Mouse (Mus musculus): Measurements from ENCODE around the gene Gm10439. TPM values are rescaled to one million over a fixed set of nuclear protein-coding genes. Genes with fewer than 3 reads are reported as not detected.
"Not testable (repeated sequence)": the region's sequence is repeated elsewhere in the genome, so short reads cannot be mapped to it uniquely, and the experiment has no call there.

Gm10439 gene
- polyA plus RNA-seq (2015; fragmentation: Nextera tagmentation; extraction: Ambion mirVana), result not detected in 2 replicates

GRCm38 (mm10) chrX:149594270-149594669 lies at the start of gene Gm10439:
Gm10439 (plus strand) TSS chrX:149594570.
- not testable (repeated sequence) for H3K4me2 ChIP-seq (replicated peaks); H3K9me3 ChIP-seq; H3K4me3 ChIP-seq (replicated peaks); H3K27me3 ChIP-seq; H3K4me1 ChIP-seq (replicated peaks); ATAC-seq; H3K36me3 ChIP-seq; H3K27ac ChIP-seq; H3K9ac ChIP-seq (replicated peaks)
- WGBS, result no CpG with 5 or more reads among the region's 6 CpGs

Other genes with a start within 250 kb of the Gm10439 start
- not detected in 2 replicates for gene Gm15085, start 147.0 kb upstream of the Gm10439 start, polyA plus RNA-seq (2015; fragmentation: Nextera tagmentation; extraction: Ambion mirVana)
- not detected in 2 replicates for gene Gm15097, start 189.9 kb downstream of the Gm10439 start, polyA plus RNA-seq (2015; fragmentation: Nextera tagmentation; extraction: Ambion mirVana)